Mouse (Mus musculus) testis, postnatal 10 days (tissue): ENCODE data around the gene Rgl3.

Experiments used
- DNase-seq: peaks from one replicate; pipeline ENCODE4 v3.0.0; 2021; ENCODE audit warnings: low spot score

The Rgl3 gene

DNA sequence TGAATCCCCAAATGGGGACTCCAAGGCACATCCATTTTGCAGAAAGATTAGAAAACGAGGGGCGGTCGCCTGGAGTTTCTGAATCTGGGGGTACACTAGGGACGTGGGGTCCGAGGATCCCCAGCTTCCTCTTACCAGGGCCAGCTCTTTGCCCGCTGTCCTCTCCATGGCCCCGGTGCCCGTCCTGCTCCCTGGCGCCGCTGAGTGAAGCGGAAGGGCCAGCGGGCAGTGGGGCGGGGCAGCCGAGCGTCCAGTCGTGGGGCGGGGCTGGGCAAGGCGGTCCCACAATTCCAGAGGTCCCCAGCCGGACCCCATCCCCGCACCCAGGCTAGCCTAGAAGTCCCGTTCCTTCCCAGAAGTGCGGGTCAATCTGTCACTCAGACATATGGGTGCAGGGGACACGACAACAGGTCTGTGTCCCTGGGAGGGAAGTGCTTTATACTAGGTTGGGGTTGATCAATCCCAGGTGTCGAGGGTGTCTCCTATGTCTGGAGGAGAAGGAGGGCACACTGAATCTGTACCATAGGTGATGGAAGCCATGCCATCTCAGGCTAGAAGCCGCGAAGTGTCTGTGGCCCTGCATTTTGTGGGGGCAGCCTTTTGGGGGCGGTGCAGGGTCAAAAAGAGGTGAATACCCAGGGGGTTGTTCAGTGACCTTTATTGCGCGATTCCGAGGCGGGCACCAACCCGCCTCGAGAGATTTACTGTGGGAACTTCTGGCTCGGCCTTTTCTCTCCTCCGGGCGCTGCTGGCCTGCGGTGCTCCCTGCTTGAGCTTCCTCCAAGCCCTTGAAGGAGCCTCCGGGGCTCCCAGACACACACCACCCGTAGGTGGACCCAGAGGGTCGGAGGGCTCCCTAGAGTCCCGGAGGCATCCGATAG lies at the start of gene Rgl3:
Gene Rgl3 (minus strand): TSS at position 217 of the 881 bp plus-strand sequence.
- peak; percentile 69 for DNase-seq

GRCm38 (mm10) chr9:22037826-22038225 lies 48.6 kb upstream of the Rgl3 start:
- DNase-seq, result no peak

- DNase-seq, result no peak
Observed at GRCm38 (mm10) chr9:22035300-22036044, 46.2 kb upstream of the Rgl3 start.

DNA sequence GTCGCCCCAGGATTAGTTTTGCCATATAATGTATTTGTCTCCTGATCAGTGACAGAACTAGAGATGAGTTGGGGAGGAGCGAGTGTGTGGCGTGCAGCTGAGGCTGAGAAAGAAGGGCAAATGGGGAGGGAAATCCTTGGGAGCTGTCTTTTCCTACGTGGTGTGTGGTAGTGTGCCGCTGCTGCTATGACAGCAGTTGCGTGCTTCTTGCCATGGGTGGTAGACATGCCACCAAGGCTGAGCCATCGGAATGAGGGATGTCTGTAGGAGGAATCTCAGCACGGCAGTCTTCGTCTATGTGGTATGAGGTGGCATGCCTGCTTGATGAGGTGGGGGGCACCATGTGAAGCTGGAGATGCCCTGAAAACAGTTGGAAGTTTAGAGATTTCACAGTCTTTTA lies 41.1 kb upstream of the Rgl3 start:
- DNase-seq, result no peak

DNA sequence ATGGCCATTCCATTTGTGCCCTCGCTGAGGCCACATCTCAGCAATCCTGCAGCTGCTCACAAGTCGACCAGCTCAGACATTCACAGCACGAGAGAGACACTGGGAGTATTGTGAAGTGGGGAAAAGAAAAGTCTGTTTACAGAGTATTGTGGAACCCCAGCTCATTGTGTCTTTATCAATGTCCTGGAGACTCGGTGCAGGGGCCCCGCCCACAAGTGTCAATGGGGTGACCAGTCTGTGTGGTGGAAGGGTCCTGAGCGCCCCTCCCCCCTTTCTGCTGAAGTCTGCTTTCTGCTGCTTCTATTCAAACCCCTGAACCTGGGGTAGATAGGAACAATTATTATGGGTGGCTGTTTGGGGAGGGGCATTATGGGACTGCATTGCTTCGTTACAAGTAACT lies 39.2 kb upstream of the Rgl3 start:
- DNase-seq, result no peak

GRCm38 (mm10) chr9:22024592-22024991 lies 35.3 kb upstream of the Rgl3 start:
- DNase-seq, result no peak

DNA sequence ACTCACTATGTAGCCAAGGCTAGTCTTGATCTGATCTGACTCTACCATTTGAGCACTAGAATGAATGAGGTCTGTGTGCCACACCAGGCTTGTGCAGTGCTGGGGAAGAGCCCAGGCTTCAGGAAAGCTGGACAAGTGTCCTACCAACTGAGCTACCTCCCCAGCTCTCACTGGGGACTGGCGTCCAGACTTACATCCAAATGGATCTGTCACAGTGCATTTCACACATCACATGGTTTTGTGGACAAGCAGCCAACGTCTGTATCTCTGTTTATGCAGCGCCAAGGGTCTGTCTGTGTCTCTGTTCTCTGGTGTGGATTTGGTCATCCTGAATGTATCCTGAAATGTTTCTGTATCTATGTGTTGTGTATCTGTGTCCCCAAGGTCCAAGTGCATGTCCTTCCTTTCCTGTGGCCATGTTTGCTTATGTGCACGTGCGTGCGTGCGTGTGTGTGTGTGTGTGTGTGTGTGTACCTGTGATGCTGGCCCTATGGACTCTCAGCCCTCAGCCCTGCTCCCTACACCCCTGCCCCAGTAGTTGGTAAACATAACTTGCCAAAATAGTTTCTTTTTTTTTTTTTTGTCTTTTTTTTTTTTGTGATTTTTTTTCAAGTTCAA lies 28.1 kb upstream of the Rgl3 start:
- DNase-seq, result no peak

- no peak for DNase-seq
Observed at GRCm38 (mm10) chr9:22016245-22016644, 27.0 kb upstream of the Rgl3 start.

- no peak for DNase-seq
Observed at GRCm38 (mm10) chr9:22012731-22013130, 23.5 kb upstream of the Rgl3 start.

DNA sequence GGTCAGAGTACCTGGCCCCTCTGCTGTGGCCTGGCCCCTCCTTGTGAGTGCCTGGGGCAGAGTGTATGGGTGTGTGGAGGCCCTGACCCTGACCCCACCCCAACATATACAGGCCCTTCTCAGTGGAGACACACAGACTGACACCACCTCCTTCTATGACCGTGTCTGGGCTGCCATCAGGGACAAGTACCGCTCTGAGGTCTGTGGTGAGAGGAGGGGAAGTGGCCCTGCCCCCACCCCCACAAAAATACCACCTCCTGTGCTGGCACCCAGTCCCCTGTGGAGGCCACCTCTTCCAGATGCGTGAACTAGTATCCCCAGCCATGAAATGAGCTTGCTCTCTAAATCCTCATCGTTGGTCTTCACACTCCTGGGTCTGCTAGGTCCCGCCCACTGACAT lies 21.8 kb upstream of the Rgl3 start:
- DNase-seq, result no peak

- DNase-seq, result no peak
Observed at GRCm38 (mm10) chr9:22004546-22004945, 15.3 kb upstream of the Rgl3 start.

DNA sequence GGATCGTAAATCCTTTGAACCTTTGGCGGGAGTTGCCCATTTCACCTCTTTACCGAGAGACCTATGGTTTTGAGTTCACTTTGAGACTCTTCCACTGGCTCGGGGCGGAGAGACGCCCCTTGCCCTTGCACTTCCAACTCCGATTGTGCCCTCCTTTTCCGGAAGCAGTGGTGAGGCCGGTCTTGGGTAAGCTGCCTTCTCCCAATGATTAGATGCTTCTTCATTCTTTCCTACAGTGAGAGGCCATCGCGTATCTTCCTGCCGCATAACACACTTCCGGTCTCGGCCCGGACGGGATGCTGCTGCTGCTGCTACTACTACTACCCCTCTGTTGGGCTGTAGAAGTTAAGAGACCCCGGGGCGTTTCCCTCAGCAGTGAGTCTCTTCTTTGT lies 13.9 kb upstream of the Rgl3 start:
- DNase-seq, result no peak

DNA sequence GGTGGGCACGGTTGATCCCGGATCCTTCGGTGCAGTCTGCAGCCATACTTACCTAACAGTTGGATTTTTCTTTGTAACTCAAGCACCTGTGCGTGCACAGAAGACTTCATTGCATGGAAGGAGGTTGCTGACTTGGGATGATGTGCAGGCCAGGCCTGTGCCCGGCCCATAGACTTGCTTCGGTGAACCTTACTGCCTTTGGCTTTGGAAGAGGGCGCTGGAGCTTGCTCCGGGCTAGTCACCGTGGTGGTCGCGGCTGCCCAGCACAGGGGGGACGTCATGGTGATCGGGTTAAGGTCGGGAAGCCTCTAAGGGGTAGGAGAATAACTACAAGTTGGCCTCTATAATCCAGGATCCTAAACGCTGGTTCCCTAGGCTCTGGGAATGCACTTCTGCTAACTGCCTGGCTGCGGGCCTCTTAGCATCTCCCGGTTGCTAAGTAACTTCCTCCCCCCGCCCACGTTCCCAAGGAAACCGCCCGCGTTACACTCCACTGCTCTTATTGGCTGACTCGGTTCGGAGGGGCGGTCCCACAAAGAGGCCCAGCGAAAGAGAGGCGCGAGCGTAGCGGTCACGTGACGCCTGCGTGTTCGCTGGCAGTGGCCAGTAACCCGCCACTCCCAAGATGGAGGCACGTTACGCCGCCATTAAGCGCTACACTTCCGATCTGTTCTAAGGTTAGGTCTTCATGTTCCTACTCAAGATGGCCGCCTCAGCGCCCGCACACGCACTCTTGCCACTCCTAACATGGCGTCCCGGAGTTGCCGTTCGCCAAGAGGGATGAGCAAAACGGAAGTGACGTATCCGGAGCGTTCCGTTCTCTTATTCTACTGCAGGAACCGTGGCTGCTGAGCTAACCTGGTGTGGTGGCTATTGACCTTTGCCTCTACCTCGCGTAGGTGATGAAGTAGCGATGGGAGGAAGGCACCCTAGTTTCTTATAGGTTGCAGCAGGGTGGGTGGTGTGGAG lies 13.2 kb upstream of the Rgl3 start, which contains the start of the genes Ccdc151 and Prkcsh:
Gene Ccdc151 (minus strand): TSS at position 441 of the 969 bp plus-strand sequence.
Gene Prkcsh (plus strand): TSS at position 613 of the 969 bp plus-strand sequence.
- peak; percentile 99 for DNase-seq

DNA sequence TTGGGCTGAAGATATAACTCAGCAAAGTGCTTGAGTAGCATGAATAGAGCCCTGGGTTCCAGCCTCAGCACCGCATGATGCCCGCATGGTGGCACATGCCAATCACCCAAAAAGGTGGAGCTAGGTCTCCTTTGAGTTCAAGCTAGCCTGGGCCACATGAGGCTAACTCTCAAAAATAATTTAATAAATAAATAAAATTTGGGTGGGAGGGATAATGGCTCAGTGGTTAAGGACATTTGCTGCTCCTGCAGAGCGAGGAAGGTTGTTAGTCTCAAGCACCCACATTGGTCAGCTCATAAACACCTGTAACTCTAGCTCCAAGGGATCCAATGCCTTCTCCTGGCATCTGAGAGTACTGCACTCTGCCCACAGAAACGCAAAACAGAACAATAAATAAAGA lies 12.4 kb upstream of the Rgl3 start:
- no peak for DNase-seq

GRCm38 (mm10) chr9:22000296-22000695 lies 11.1 kb upstream of the Rgl3 start:
- no peak for DNase-seq

DNA sequence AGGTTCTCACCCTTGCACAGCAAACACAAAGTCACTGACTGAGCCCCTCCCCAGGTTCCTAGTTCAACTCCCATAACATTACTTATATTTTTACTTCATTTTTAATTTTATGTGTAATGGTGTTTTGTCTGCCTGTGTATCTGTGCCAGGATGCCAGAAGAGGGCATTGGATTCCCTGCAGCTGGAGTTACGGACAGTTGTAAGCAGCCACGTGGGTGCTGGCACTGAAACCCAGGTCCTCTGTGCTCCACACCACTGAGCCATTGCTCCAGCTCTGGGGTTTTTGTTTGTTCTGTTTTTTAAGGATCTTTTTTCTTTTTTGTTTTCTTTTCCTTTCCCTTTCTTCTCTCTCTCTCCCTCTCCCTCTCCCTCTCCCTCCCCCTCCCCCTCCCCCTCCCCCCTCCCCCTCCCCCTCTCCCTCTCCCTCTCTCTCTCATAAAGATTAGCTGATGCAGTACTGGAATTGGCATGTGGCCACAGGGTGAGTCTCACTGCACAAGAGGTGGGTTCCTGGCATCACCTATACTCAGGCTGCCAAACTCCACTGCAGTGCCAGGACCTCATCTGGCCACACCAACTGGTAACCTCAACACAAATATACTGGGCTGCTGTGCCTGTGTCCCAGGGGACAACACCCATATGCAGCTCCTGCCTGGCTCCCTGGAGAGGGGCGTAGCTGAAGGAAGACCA lies 7.1 kb upstream of the Rgl3 start:
- DNase-seq, result no peak

GRCm38 (mm10) chr9:21992227-21992626 lies 3.0 kb upstream of the Rgl3 start:
- DNase-seq, result no peak

DNA sequence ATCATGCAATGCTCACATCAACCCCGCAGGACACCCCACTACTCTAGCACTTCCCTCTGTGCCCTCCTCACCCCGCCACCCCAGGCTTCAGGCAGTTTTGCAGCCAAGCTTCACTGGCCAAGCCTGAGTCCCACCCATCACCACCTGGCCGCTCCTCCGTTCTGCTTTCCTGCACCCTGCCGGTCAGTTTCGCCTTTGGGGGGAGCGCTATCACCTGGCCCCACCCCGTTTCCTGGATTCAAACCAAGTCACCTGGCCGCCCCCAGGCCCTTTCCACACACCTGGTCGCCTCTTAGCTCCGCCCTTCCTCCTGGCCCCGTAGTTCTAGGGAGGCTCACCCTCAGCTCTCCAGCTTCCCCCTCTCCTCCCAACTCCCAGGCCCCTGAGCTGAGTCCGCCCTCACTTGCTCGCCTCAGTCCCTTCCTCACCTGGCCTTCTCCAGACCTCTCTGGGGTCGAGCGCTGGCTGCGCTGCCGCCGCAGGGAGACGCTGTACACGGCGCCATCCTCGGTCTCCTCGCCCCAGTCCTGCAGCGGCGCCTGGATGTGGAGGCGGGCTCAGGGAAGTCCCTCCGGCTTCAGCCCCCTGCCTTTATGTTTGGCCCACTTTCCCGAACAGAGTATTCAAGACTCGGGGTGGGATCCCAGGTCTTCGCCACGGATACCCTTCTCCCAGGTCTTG lies 685 bp downstream of the Rgl3 start:
- DNase-seq, result no peak

DNA sequence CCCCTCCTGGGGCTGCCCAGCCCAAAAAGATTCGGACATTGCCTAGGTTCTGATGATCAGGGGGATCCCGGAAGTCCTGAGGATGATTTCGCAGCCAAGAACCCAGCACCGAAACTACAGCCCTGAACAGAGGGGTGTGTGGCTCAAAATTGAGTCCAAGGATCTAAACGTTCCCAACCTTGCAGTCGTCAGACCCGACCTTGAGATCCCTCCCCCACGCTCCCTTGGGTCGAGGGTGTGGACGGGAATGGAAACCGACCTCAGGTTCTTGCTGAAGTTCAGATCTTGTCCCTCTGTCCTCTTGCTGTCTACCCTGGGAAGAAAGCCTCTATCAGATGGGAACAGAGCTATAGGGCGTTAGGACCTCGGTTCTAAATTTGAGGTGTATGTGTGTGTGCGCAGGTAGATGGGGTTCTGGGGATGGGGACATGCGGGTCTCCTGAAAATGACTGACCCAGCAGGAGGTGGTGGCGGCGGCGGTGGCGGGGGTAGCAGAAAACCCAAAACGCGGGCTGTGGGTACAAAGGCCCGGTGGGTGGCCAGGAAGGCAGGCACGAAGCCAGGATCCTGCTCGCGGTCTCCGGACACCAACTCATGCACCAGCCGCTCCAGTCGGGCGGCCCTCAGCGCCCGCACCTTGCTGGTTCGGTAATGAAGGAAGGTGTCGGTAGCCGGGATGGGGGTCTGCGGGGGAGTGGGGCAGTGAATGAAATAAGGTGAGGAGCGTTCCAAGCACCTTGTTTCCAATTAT lies 1.5 kb downstream of the Rgl3 start:
- DNase-seq, result peak; percentile 62

DNA sequence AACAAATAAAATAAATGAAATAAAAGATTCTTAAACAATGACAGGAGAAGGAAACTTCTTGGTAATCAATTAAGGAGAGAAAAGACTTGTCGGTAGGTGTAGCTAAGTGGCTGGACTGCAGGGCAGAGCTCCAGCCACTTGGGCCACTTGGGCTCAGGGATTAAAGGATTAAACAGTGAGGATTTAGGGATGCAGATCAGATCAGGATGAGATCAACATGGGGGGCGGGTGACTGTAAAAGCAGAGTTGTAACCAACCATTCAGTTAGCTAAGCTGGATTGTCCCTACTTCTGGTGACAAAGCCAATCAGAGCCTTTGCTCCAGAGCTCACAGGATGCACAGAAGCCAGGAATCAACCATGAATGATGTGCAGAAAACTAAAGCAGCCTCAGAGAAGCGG lies 5.3 kb downstream of the Rgl3 start:
- no peak for DNase-seq
